Mouse (Mus musculus) liver, postnatal 0 days (tissue): Measurements from ENCODE around the gene Hmg20b. TPM values are rescaled to one million over a fixed set of nuclear protein-coding genes. Genes with fewer than 3 reads are reported as not detected.

Experiments
- ATAC-seq: fragments of 200-750 bp; cut with Nextera tagmentation; 2 replicates; pipeline ENCODE4 v1.8.0; 2017; ENCODE audit warnings: mild to moderate bottlenecking, moderate library complexity
- DNase-seq: peaks from one replicate; pipeline ENCODE4 v3.0.0-alpha.2; 2016
- H3K27ac ChIP-seq: fragments of 300-500 bp; sonication (generic); 2 replicates; pipeline ENCODE4 v1.5.1; 2014; ENCODE audit warnings: antibody characterized with exemption, moderate library complexity, mild to moderate bottlenecking, low read depth
- H3K27me3 ChIP-seq: fragments of 300-500 bp; sonication (generic); 2 replicates; pipeline ENCODE4 v1.6.1; 2014; ENCODE audit warnings: low read length, control low read depth, mixed read lengths; ENCODE audit not compliant: insufficient read depth
- H3K36me3 ChIP-seq: fragments of 300-500 bp; sonication (generic); replicated peaks from 2 replicates; pipeline ENCODE4 v1.6.1; 2014; ENCODE audit warnings: mild to moderate bottlenecking, control low read depth, low read length, moderate library complexity, mixed read lengths; ENCODE audit not compliant: insufficient read depth
- H3K4me1 ChIP-seq: fragments of 300-500 bp; sonication (generic); 2 replicates; pipeline ENCODE4 v1.6.1; 2014; ENCODE audit warnings: antibody characterized with exemption, mild to moderate bottlenecking, control low read depth; ENCODE audit not compliant: insufficient read depth
- H3K4me2 ChIP-seq: fragments of 300-500 bp; sonication (generic); 2 replicates; pipeline ENCODE4 v1.6.1; 2014; ENCODE audit warnings: low read depth, mild to moderate bottlenecking, low read length, moderate library complexity, mixed read lengths
- H3K4me3 ChIP-seq: fragments of 300-500 bp; sonication (generic); 2 replicates; pipeline ENCODE4 v1.5.1; 2014; ENCODE audit warnings: low read depth, low read length
- H3K9ac ChIP-seq: fragments of 300-500 bp; sonication (generic); replicated peaks from 2 replicates; pipeline ENCODE4 v1.6.1; 2014; ENCODE audit warnings: mild to moderate bottlenecking, moderate library complexity
- H3K9me3 ChIP-seq: fragments of 300-500 bp; sonication (generic); 2 replicates; pipeline ENCODE4 v1.6.1; 2016; ENCODE audit warnings: mild to moderate bottlenecking, control low read depth, low read length, mixed read lengths
- CTCF ChIP-seq: sonication (generic); IDR thresholded peaks from 2 replicates; pipeline ENCODE4 v1.5.1; 2016; ENCODE audit warnings: antibody characterized with exemption, low read depth
- EP300 ChIP-seq: IDR thresholded peaks from 2 replicates; pipeline ENCODE4 v1.6.1; 2016; ENCODE audit warnings: antibody characterized with exemption, low read depth, mild to moderate bottlenecking
- WGBS: fragments of 180-500 bp; shearing (Covaris S2); extraction: QIAGEN DNeasy Blood & Tissue Kit; methylation state at CpG from one replicate; pipeline ENCODE4 v1.1.7; 2014; ENCODE audit not compliant: insufficient replicate concordance; 5-methylcytosine and 5-hydroxymethylcytosine counted together
- polyA plus RNA-seq: library from polyadenylated mRNA; unstranded; fragments of >200 nt; fragmentation: Nextera tagmentation; extraction: Ambion mirVana; gene quantifications from 2 replicates; pipeline ENCODE4 v1.2.1, GENCODE M21; 2015

The Hmg20b gene
- polyA plus RNA-seq, 1 experiment from 2014 or later: 27.1 TPM

DNA sequence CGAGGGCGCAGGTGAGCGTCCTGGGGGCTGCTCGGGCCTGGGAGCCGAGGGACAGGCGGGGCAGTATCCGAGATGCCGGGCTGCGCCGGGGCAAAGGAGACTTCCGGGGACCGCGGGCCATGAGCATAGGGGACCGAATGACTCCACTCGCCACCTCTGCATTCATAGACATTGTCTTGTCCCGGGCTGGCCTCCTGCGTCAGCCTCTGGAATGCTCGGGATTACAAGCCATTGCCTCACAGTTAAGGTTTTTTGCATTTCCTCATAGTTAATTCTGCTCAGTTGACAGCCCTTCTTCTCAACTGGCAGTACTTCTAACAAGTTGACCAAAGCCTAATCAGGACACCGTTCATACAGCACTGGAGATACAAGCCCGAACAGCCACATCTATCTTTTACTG is 28.8 kb downstream of the Hmg20b start:
- no peak for TF ChIP-seq EP300
- no peak for TF ChIP-seq CTCF
- Histone ChIP-seq H3K9ac (peak overlapping the region; percentile 90), H3K9me3 (no peaks in the 10 kb centered on the region), H3K27ac (peak overlapping the region; percentile 79), H3K4me1 (peaks cover 39% of the 10 kb centered on the region), H3K27me3 (no peaks in the 10 kb centered on the region), H3K36me3 (peaks cover 39% of the 10 kb centered on the region), H3K4me2 (peak overlapping the region; percentile 88), H3K4me3 (peak overlapping the region; percentile 75)
- DNase-seq (no peak), ATAC-seq (0 out of 2 replicates have a peak, but pooled peaks have one; percentile 0)
- WGBS: 2% methylated on average over 20 of the region's 20 CpGs

DNA sequence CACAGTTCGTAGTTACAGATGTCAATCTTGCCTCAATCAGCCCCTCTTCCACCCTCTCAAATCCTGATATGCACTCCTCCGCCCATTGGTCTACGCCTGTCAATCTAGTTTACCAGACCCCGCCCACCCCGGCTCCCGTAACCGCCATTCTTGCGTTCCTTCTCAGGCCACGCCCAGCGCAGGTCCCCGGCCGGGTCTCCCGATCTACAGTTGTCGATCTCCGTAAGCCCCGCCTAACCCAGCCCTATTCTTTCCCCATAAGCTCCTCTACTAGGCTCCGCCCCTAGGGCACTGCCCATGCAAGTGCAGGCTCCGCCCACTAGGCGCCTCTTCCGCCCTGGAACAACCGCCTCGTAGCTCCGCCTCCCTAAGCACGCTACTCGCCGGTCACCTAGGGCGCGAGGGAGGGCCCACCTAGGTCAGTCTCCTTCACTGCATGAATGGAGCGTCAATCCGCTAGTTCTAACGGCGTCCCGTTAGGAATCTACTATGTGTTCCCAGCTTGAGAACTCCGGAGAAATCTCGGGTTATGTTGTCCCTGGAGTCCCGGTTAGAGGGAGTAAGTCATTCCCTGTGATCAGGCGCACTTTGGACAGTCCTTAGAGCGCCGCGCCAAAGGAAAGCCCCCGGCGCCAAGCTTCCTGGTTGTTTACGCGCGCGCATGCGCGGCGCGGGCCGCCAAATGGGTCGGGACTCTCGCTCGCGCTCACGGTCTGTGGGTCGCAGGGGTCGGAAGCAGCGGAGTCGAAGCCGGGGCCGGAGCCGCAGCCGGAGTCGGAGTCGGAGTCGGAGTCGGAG is 29.5 kb downstream of the Hmg20b start, which contains the start of gene Cactin:
Gene Cactin, plus strand, starts transcription at position 554 of the 798 bp plus-strand sequence.
- Histone ChIP-seq H3K27ac (peak within 1 kb of the TSS; percentile 89), H3K4me3 (peak within 1 kb of the TSS; percentile 75), H3K4me2 (peak within 1 kb of the TSS; percentile 88), H3K9ac (peak within 1 kb of the TSS; percentile 90), H3K36me3 (peaks cover 36% of the 10 kb centered on the region), H3K9me3 (no peaks in the 10 kb centered on the region), H3K4me1 (peaks cover 39% of the 10 kb centered on the region), H3K27me3 (no peaks in the 10 kb centered on the region)
- TF ChIP-seq CTCF (peak; percentile 48), EP300 (peak; percentile 91)
- peak; percentile 99 for DNase-seq
- peak; percentile 86 for ATAC-seq
- WGBS: under 1% methylated on average over 68 of the region's 68 CpGs

- Histone ChIP-seq H3K36me3 (peaks cover 35% of the 10 kb centered on the region), H3K4me1 (peaks cover 39% of the 10 kb centered on the region), H3K27ac (peak overlapping the region; percentile 89), H3K27me3 (no peaks in the 10 kb centered on the region), H3K9me3 (no peaks in the 10 kb centered on the region), H3K9ac (peak overlapping the region; percentile 66), H3K4me3 (peak overlapping the region; percentile 75), H3K4me2 (peak overlapping the region; percentile 88)
- ATAC-seq (no peak), DNase-seq (peak; percentile 96)
- WGBS: under 1% methylated on average over 38 of the region's 38 CpGs
- TF ChIP-seq EP300 (no peak), CTCF (no peak)
Measured at GRCm38 (mm10) chr10:81319741-81320549, 30.3 kb downstream of the Hmg20b start.

DNA sequence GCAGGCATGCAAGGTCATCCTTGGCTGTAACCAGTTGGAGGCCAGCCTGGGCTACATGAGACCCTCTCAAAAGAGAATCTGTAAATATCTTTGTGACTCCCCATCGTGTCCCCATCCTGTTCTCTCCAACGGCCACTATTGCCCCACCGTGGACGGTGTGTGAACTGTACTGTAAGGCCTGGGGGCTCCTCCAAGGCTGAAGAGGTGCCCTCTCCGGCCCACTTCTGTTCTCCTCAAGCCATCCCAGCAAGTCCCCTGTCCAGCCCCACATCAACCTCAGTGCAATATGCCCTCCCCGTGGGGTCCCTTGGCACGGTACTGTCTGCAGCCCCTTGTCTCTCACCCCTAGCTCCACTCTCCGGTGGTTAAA is 31.0 kb downstream of the Hmg20b start:
- no peaks in the 10 kb centered on the region for H3K27me3 ChIP-seq
- WGBS: 43% methylated on average over 8 of the region's 8 CpGs
- no peak for DNase-seq

GRCm38 (mm10) chr10:81318589-81319329 is 31.5 kb downstream of the Hmg20b start:
- ATAC-seq (no peak), DNase-seq (peak; percentile 77)
- 0 out of 2 replicates have a peak overlapping the region, but pooled peaks have one; percentile 88 for H3K4me2 ChIP-seq
- no peaks in the 10 kb centered on the region for H3K9me3 ChIP-seq
- no peak for TF ChIP-seq CTCF
- TF ChIP-seq EP300: no peak
- no peak overlapping the region for H3K9ac ChIP-seq
- peak overlapping the region; percentile 56; the same call in 1 of the 2 replicates for H3K27ac ChIP-seq
- peaks cover 39% of the 10 kb centered on the region for H3K4me1 ChIP-seq
- WGBS: 72% methylated on average over 13 of the region's 13 CpGs
- H3K36me3 ChIP-seq: peaks cover 30% of the 10 kb centered on the region
- no peaks in the 10 kb centered on the region for H3K27me3 ChIP-seq
- no peak overlapping the region for H3K4me3 ChIP-seq

More for the DNA sequence above, 31.0 kb downstream of the Hmg20b start:
- Histone ChIP-seq H3K27ac (peak overlapping the region; percentile 89), H3K9me3 (no peaks in the 10 kb centered on the region), H3K4me3 (peak overlapping the region; percentile 75), H3K4me1 (peaks cover 39% of the 10 kb centered on the region), H3K9ac (peak overlapping the region; percentile 66), H3K4me2 (peak overlapping the region; percentile 88), H3K36me3 (peaks cover 33% of the 10 kb centered on the region)
- ATAC-seq: no peak
- TF ChIP-seq CTCF (peak; percentile 36), EP300 (no peak)
